Mouse (Mus musculus) neural tube, embryonic 15.5 days (tissue): ENCODE measurements around the gene Apoh. TPM values are rescaled to one million over a fixed set of nuclear protein-coding genes. Genes with fewer than 3 reads are reported as not detected.

Experiments used
- ATAC-seq: fragments of 200-750 bp; cut with Nextera tagmentation; 2 replicates; pipeline ENCODE4 v1.8.0; 2017; ENCODE audit warnings: mild to moderate bottlenecking, moderate TSS enrichment, moderate library complexity; ENCODE audit not compliant: low FRiP score
- H3K27ac ChIP-seq: fragments of 300-500 bp; sonication (generic); replicated peaks from 2 replicates; pipeline ENCODE4 v1.5.1; 2015; ENCODE audit warnings: mild to moderate bottlenecking, inconsistent platforms
- H3K27me3 ChIP-seq: fragments of 300-500 bp; sonication (generic); replicated peaks from 2 replicates; pipeline ENCODE4 v1.6.1; 2015; ENCODE audit warnings: inconsistent platforms
- H3K36me3 ChIP-seq: fragments of 300-500 bp; sonication (generic); 2 replicates; pipeline ENCODE4 v1.6.1; 2015; ENCODE audit warnings: inconsistent platforms
- H3K4me1 ChIP-seq: fragments of 300-500 bp; sonication (generic); 2 replicates; pipeline ENCODE4 v1.6.1; 2015; ENCODE audit warnings: inconsistent platforms
- H3K4me2 ChIP-seq: fragments of 300-500 bp; sonication (generic); 2 replicates; pipeline ENCODE4 v1.6.1; 2015; ENCODE audit warnings: inconsistent platforms, mild to moderate bottlenecking, moderate library complexity
- H3K4me3 ChIP-seq: fragments of 300-500 bp; sonication (generic); replicated peaks from 2 replicates; pipeline ENCODE4 v1.5.1; 2015; ENCODE audit warnings: mild to moderate bottlenecking, inconsistent platforms
- H3K9ac ChIP-seq: fragments of 300-500 bp; sonication (generic); replicated peaks from 2 replicates; pipeline ENCODE4 v1.6.1; 2015; ENCODE audit warnings: mild to moderate bottlenecking, inconsistent platforms
- H3K9me3 ChIP-seq: fragments of 300-500 bp; sonication (generic); replicated peaks from 2 replicates; pipeline ENCODE4 v1.6.1; 2016; ENCODE audit warnings: inconsistent platforms
- WGBS: fragments of 180-500 bp; shearing (Covaris S2); methylation state at CpG from one replicate; pipeline ENCODE4 v1.1.7; 2015; ENCODE audit warnings: mixed read lengths; 5-methylcytosine and 5-hydroxymethylcytosine counted together
- polyA plus RNA-seq: library from polyadenylated mRNA; unstranded; fragments of >200 nt; fragmentation: Nextera tagmentation; extraction: Ambion mirVana; gene quantifications from 2 replicates; pipeline ENCODE4 v1.2.1, GENCODE M21; 2015

The Apoh gene
- polyA plus RNA-seq, 1 experiment from 2014 or later, result 0.42 TPM

- no peaks in the 10 kb centered on the region; the same call in 1 of the 2 replicates for H3K36me3 ChIP-seq
- no peaks in the 10 kb centered on the region for H3K9me3 ChIP-seq
- ATAC-seq, result no peak
- H3K27ac ChIP-seq, result no peak overlapping the region
- no peak overlapping the region for H3K4me2 ChIP-seq
- H3K9ac ChIP-seq, result no peak overlapping the region
- no peaks in the 10 kb centered on the region for H3K27me3 ChIP-seq
- WGBS, result 26% methylated on average over 8 of the region's 8 CpGs
- peaks cover 16% of the 10 kb centered on the region for H3K4me1 ChIP-seq
- no peak overlapping the region for H3K4me3 ChIP-seq
Observed at GRCm38 (mm10) chr11:108333583-108334379, 9.4 kb upstream of the Apoh start.

DNA sequence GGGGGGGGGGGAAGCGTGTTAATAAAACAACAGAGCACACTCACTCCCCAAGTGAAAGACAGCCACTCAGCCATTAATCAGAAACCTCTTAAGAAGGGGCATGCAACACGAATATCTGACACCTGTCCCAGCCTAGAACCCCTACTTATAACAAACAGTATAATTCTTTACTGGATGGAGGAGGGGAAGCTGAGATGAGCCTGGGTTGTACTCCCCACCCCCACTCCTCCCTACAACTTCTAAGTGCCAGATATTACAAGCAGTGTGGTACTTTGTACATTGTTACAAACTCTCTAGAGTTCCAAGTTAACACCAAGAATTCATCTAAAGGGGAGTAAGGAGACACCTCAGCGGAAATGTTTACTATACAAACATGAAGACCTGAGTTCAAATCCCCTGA is 8.5 kb upstream of the Apoh start:
- Histone ChIP-seq H3K9me3 (no peaks in the 10 kb centered on the region), H3K36me3 (no peaks in the 10 kb centered on the region; the same call in 1 of the 2 replicates), H3K9ac (no peak overlapping the region), H3K4me3 (no peak overlapping the region), H3K4me1 (peaks cover 16% of the 10 kb centered on the region), H3K4me2 (no peak overlapping the region), H3K27me3 (no peaks in the 10 kb centered on the region), H3K27ac (no peak overlapping the region)
- no peak for ATAC-seq
- WGBS, result 64% methylated on average over 2 of the region's 3 CpGs

DNA sequence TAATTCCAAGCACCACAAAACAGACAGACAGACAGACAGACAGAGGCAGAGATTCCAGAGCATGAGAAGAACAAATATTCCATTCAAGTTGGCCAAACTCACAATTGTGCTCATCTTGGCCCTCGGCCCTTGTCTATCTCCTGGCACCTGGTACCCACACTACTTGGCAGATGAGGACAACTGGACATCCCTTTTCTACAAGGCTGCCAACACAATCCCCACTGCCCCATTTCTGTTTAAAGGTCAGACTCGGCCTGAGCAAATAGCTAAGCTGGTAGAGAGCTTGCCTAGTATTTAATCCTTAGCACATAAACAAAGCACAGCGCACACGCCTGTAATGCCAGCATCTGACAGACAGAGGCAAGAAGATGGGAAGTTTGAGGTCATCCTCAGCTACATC is 7.6 kb upstream of the Apoh start:
- no peak overlapping the region for H3K9ac ChIP-seq
- no peak overlapping the region for H3K27ac ChIP-seq
- H3K27me3 ChIP-seq, result no peaks in the 10 kb centered on the region
- WGBS, result 91% methylated on average over 4 of the region's 4 CpGs
- peaks cover 15% of the 10 kb centered on the region for H3K4me1 ChIP-seq
- H3K4me2 ChIP-seq, result no peak overlapping the region
- H3K9me3 ChIP-seq, result no peaks in the 10 kb centered on the region
- H3K36me3 ChIP-seq, result no peaks in the 10 kb centered on the region; the same call in 1 of the 2 replicates
- no peak overlapping the region for H3K4me3 ChIP-seq
- no peak for ATAC-seq

DNA sequence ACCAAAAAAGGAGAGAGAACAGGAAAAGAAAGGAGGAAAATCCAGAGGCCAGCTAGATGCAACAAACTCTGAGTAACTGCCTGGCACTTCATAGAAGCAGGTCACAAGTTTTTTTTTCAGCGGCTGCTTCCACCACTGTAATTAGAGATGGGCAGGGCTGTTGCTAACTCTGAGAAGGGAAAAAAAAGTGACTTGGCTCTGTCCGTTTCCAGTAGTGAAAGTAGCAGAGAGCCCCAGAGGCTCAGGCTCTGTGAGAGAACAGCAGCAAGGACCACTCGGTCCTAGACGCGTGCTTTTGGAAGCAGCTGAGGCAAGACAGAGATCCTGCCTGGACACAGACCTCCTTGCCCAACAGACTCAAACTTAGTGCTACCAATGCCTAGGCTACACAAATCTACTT is 6.7 kb upstream of the Apoh start:
- no peak for ATAC-seq
- Histone ChIP-seq H3K4me3 (no peak overlapping the region), H3K9ac (no peak overlapping the region), H3K4me1 (peaks cover 15% of the 10 kb centered on the region), H3K4me2 (no peak overlapping the region), H3K9me3 (no peaks in the 10 kb centered on the region), H3K27ac (no peak overlapping the region), H3K27me3 (no peaks in the 10 kb centered on the region), H3K36me3 (no peaks in the 10 kb centered on the region)
- WGBS, result 55% methylated on average over 5 of the region's 5 CpGs

DNA sequence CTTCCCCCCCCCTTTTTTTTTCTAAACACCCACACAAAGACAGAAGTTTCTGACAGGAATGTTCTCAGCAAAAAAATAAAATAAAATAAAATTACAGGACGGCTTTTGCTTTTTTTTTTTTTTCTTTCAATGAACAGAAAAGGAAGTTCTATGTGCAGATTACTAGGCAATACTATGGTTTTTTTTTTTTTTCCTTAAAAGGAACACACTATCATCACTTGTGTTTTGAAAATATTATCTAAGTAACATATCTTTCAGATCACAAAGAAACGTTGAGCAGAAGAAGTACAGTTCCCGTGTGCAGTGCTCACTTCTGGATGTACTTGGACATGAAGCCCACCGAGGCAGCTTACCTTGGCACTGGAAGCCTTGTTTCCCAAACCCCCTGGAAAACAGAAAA is 2.9 kb upstream of the Apoh start:
- WGBS, result 90% methylated on average over 4 of the region's 4 CpGs
- Histone ChIP-seq H3K27me3 (no peaks in the 10 kb centered on the region), H3K9me3 (no peaks in the 10 kb centered on the region), H3K9ac (no peak overlapping the region), H3K27ac (no peak overlapping the region), H3K36me3 (no peaks in the 10 kb centered on the region), H3K4me3 (no peak overlapping the region), H3K4me1 (peaks cover 26% of the 10 kb centered on the region), H3K4me2 (no peak overlapping the region)
- ATAC-seq, result no peak

- Histone ChIP-seq H3K9me3 (no peaks in the 10 kb centered on the region), H3K27me3 (no peaks in the 10 kb centered on the region), H3K4me2 (peak overlapping the region; percentile 98), H3K4me1 (peaks cover 26% of the 10 kb centered on the region), H3K36me3 (no peaks in the 10 kb centered on the region), H3K9ac (peak overlapping the region; percentile 81; the same call in 1 of the 2 replicates), H3K27ac (no peak overlapping the region), H3K4me3 (peak overlapping the region; percentile 82)
- no peak for ATAC-seq
- WGBS, result 34% methylated on average over 8 of the region's 8 CpGs
Observed at GRCm38 (mm10) chr11:108341783-108342182, 1.4 kb upstream of the Apoh start.

DNA sequence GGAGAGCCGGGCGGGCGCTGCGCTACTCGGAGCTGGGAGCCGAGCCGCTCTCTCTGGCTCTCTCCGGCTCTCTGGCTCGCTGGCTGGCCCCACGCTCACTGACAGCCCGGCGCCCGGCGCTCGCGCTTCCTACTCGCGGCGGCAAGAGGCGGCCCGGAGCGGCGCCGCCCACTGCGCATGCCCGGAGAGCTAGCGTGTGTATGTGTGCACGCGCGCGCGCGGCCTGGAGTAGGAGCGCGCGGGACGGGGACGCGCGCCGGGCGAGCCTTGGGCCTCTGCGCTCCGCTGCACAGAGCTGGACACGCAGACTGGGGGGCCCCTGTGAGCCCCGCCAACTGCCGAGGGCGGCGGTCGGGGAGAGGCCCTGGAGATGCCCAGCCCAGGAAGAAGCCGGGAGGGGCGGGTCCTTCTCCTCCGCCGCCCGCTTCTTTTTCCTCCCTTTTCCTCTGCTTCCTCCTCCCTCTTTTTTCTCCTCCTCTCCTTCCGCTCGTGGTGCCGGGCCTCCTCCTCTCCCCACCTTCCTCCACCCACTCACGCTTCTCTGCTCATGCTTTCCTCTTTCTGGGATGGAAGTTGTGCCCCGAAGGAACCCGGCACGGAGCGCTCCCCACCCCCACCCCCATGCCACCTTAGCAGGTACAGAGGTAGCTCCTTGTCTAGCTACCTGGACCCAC is 772 bp downstream of the Apoh start, which contains the start of gene Prkca:
TSS of gene Prkca (minus strand) at position 140 of the 674 bp plus-strand sequence.
- Histone ChIP-seq H3K4me2 (peak within 1 kb of the TSS; percentile 98), H3K9me3 (no peaks in the 10 kb centered on the region), H3K27ac (peak within 1 kb of the TSS; percentile 93), H3K4me3 (peak within 1 kb of the TSS; percentile 82), H3K9ac (peak within 1 kb of the TSS; percentile 81), H3K4me1 (peaks cover 26% of the 10 kb centered on the region), H3K27me3 (no peaks in the 10 kb centered on the region), H3K36me3 (no peaks in the 10 kb centered on the region)
- under 1% methylated on average over 50 of the region's 63 CpGs for WGBS
- ATAC-seq, result peak; percentile 96

GRCm38 (mm10) chr11:108344759-108345158 is 1.6 kb downstream of the Apoh start:
- no peaks in the 10 kb centered on the region for H3K36me3 ChIP-seq
- peak overlapping the region; percentile 98 for H3K4me2 ChIP-seq
- H3K4me1 ChIP-seq, result peaks cover 28% of the 10 kb centered on the region
- no peaks in the 10 kb centered on the region for H3K9me3 ChIP-seq
- peak overlapping the region; percentile 93; the same call in 1 of the 2 replicates for H3K27ac ChIP-seq
- peak overlapping the region; percentile 81; the same call in 1 of the 2 replicates for H3K9ac ChIP-seq
- WGBS, result 43% methylated on average over 8 of the region's 8 CpGs
- H3K27me3 ChIP-seq, result no peaks in the 10 kb centered on the region
- no peak for ATAC-seq
- H3K4me3 ChIP-seq, result peak overlapping the region; percentile 82

GRCm38 (mm10) chr11:108345321-108345720 is 2.2 kb downstream of the Apoh start:
- no peak for ATAC-seq
- Histone ChIP-seq H3K4me2 (no peak overlapping the region), H3K27me3 (no peaks in the 10 kb centered on the region), H3K4me1 (peaks cover 28% of the 10 kb centered on the region), H3K27ac (no peak overlapping the region), H3K36me3 (no peaks in the 10 kb centered on the region), H3K9me3 (no peaks in the 10 kb centered on the region), H3K4me3 (no peak overlapping the region), H3K9ac (no peak overlapping the region)
- 87% methylated on average over 2 of the region's 2 CpGs for WGBS

- Histone ChIP-seq H3K4me3 (no peak overlapping the region), H3K4me2 (no peak overlapping the region), H3K9me3 (no peaks in the 10 kb centered on the region), H3K4me1 (peaks cover 3% of the 10 kb centered on the region; the same call in 1 of the 2 replicates), H3K27me3 (no peaks in the 10 kb centered on the region), H3K27ac (no peak overlapping the region), H3K36me3 (no peaks in the 10 kb centered on the region), H3K9ac (no peak overlapping the region)
- 83% methylated on average over 4 of the region's 4 CpGs for WGBS
- no peak for ATAC-seq
Observed at GRCm38 (mm10) chr11:108350799-108351198, 7.6 kb downstream of the Apoh start.

DNA sequence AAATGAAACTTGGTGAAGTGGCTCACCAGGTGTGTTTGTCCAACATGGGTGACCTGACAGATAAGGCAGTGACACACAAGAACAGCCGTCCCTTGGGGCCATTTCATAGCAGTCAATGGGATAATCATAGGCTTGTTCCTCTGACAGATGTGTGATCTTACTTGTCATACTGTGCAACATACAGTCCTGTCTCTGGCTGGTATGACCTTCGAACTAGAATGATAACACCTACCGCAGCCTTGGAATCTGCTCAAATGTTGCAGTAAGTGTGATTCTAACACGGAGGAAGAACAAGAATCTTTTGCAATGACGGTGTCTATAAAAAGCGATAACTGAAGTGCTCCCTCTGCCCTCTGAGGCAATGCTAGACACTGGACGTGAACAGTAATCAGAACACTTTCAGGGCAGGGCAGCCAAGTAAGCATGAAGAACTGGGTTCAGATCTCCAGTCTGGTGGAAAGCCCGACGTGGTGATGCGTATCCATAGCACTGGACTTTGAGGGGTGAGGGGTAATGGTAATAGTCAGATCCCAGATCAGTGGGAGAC is 9.8 kb downstream of the Apoh start:
- H3K4me3 ChIP-seq, result no peak overlapping the region
- 91% methylated on average over 10 of the region's 10 CpGs for WGBS
- no peak for ATAC-seq
- no peaks in the 10 kb centered on the region for H3K27me3 ChIP-seq
- H3K27ac ChIP-seq, result no peak overlapping the region
- H3K4me1 ChIP-seq, result peaks cover 3% of the 10 kb centered on the region; the same call in 1 of the 2 replicates
- no peaks in the 10 kb centered on the region for H3K9me3 ChIP-seq
- no peak overlapping the region for H3K4me2 ChIP-seq
- H3K36me3 ChIP-seq, result no peaks in the 10 kb centered on the region
- no peak overlapping the region for H3K9ac ChIP-seq
